Mouse (Mus musculus) bone marrow, adult 2 months (tissue): ENCODE measurements around the gene Rpp30. TPM values are rescaled to one million over a fixed set of nuclear protein-coding genes. Genes with fewer than 3 reads are reported as not detected.

ENCODE experiments used
- H3K27ac ChIP-seq: fragments of 200-500 bp; 2 replicates; pipeline ENCODE4 v1.5.1; 2012; ENCODE audit warnings: low read depth, mild to moderate bottlenecking, control low read depth, inconsistent platforms, low read length; ENCODE audit not compliant: control insufficient read depth, poor library complexity, insufficient read depth
- H3K4me1 ChIP-seq: fragments of 200-500 bp; 2 replicates; pipeline ENCODE4 v1.6.1; 2011; ENCODE audit warnings: low read length; ENCODE audit not compliant: control insufficient read depth, insufficient read depth
- H3K4me3 ChIP-seq: fragments of 200-500 bp; replicated peaks from 2 replicates; pipeline ENCODE3; 2011; ENCODE audit warnings: mild to moderate bottlenecking, low read depth, low read length, control low read depth; ENCODE audit not compliant: control insufficient read depth
- CTCF ChIP-seq: fragments of 200-500 bp; IDR thresholded peaks from 2 replicates; pipeline ENCODE4 v1.5.1; 2011; ENCODE audit warnings: low read length, control low read depth; ENCODE audit not compliant: control insufficient read depth, insufficient read depth
- POLR2A ChIP-seq: fragments of 200-500 bp; IDR thresholded peaks from 2 replicates; pipeline ENCODE4 v1.6.1; 2011; ENCODE audit warnings: low read depth, mild to moderate bottlenecking, control low read depth, low read length, borderline replicate concordance; ENCODE audit not compliant: control insufficient read depth
- WGBS: fragments of 180-500 bp; shearing (Covaris S2); methylation state at CpG from one replicate; pipeline ENCODE4 v1.1.7; 2018; 5-methylcytosine and 5-hydroxymethylcytosine counted together
- polyA plus RNA-seq: library from polyadenylated mRNA; stranded (reverse); fragments of >200 nt; gene quantifications from 2 replicates; pipeline ENCODE4 v1.2.4, GENCODE M21; 2011; ENCODE audit warnings: low replicate concordance; ENCODE audit not compliant: missing spikeins, insufficient read depth, insufficient read length

Gene Rpp30
- polyA plus RNA-seq, result 3.6 and 7.5 TPM in 2 replicates

- Histone ChIP-seq H3K27ac (no peak within 1 kb of the TSS; the same call in 1 of the 2 replicates), H3K4me3 (peak within 1 kb of the TSS; percentile 81), H3K4me1 (no peaks in the 10 kb centered on the region)
- WGBS, result 2% methylated on average over 34 of the region's 34 CpGs
- TF ChIP-seq CTCF (no peak), POLR2A (peak; percentile 68; the same call in 1 of the 2 replicates)
Measured at GRCm38 (mm10) chr19:36083262-36084225, at the start of gene Rpp30. Gene Rpp30 (plus strand): TSS chr19:36083716.

- Histone ChIP-seq H3K4me1 (no peaks in the 10 kb centered on the region), H3K4me3 (no peak overlapping the region), H3K27ac (no peak overlapping the region)
- WGBS, result 72% methylated on average over 7 of the region's 7 CpGs
- TF ChIP-seq POLR2A (no peak), CTCF (no peak)
Measured at GRCm38 (mm10) chr19:36046046-36046445, 37.5 kb upstream of the Rpp30 start.

GRCm38 (mm10) chr19:36056502-36057221 is 26.9 kb upstream of the Rpp30 start:
- H3K4me1 ChIP-seq, result no peaks in the 10 kb centered on the region
- peak overlapping the region; percentile 27; the same call in 1 of the 2 replicates for H3K27ac ChIP-seq
- 11% methylated on average over 49 of the region's 49 CpGs for WGBS
- TF ChIP-seq CTCF (no peak), POLR2A (no peak)
- no peak overlapping the region for H3K4me3 ChIP-seq

GRCm38 (mm10) chr19:36057231-36057811 is 26.2 kb upstream of the Rpp30 start, which contains the start of gene Htr7:
Gene Htr7 (minus strand): TSS chr19:36057507.
- TF ChIP-seq POLR2A (no peak), CTCF (no peak)
- Histone ChIP-seq H3K27ac (peak within 1 kb of the TSS; percentile 27; the same call in 1 of the 2 replicates), H3K4me1 (no peaks in the 10 kb centered on the region), H3K4me3 (no peak within 1 kb of the TSS)
- WGBS, result under 1% methylated on average over 84 of the region's 86 CpGs

- Histone ChIP-seq H3K27ac (no peak overlapping the region), H3K4me3 (no peak overlapping the region), H3K4me1 (no peaks in the 10 kb centered on the region)
- TF ChIP-seq CTCF (no peak), POLR2A (no peak)
- 51% methylated on average over 2 of the region's 2 CpGs for WGBS
Measured at GRCm38 (mm10) chr19:36062801-36063529, 20.6 kb upstream of the Rpp30 start.

- TF ChIP-seq CTCF, result peak; percentile 58
- no peak for TF ChIP-seq POLR2A
- H3K27ac ChIP-seq, result no peak overlapping the region
- 50% methylated on average over 7 of the region's 7 CpGs for WGBS
- no peak overlapping the region for H3K4me3 ChIP-seq
- H3K4me1 ChIP-seq, result no peaks in the 10 kb centered on the region
Measured at GRCm38 (mm10) chr19:36082606-36083261, 782 bp upstream of the Rpp30 start.

GRCm38 (mm10) chr19:36090781-36091180 is 7.3 kb downstream of the Rpp30 start:
- Histone ChIP-seq H3K4me1 (no peaks in the 10 kb centered on the region), H3K27ac (no peak overlapping the region), H3K4me3 (no peak overlapping the region)
- TF ChIP-seq POLR2A, result no peak
- TF ChIP-seq CTCF, result peak; percentile 29; the same call in 1 of the 2 replicates
- 28% methylated on average over 5 of the region's 5 CpGs for whole genome bisulfite sequencing
